Mouse (Mus musculus) intestine, embryonic 14.5 days (tissue): ENCODE data around the gene Mnt. TPM values are rescaled to one million over a fixed set of nuclear protein-coding genes. Genes with fewer than 3 reads are reported as not detected.

Experiments
- ATAC-seq: fragments of 200-750 bp; cut with Nextera tagmentation; replicated peaks from 2 replicates; pipeline ENCODE4 v1.8.0; 2017; ENCODE audit warnings: low read depth, moderate number of reproducible peaks, moderate TSS enrichment, moderate library complexity; ENCODE audit not compliant: low FRiP score, low TSS enrichment
- DNase-seq: peaks from one replicate; pipeline ENCODE4 v3.0.0-alpha.2; 2018; ENCODE audit warnings: low spot score
- H3K27ac ChIP-seq: fragments of 300-500 bp; sonication (generic); 2 replicates; pipeline ENCODE4 v1.5.1; 2014; ENCODE audit warnings: low read depth, mild to moderate bottlenecking, control low read depth
- H3K27me3 ChIP-seq: fragments of 300-500 bp; sonication (generic); replicated peaks from 2 replicates; pipeline ENCODE4 v1.6.1; 2014; ENCODE audit warnings: low read length, control low read depth; ENCODE audit not compliant: control insufficient read depth, insufficient read depth
- H3K36me3 ChIP-seq: fragments of 300-500 bp; sonication (generic); 2 replicates; pipeline ENCODE4 v1.6.1; 2014; ENCODE audit warnings: low read length, control low read depth; ENCODE audit not compliant: control insufficient read depth, insufficient read depth
- H3K4me1 ChIP-seq: fragments of 300-500 bp; sonication (generic); replicated peaks from 2 replicates; pipeline ENCODE4 v1.6.1; 2014; ENCODE audit warnings: low read length, control low read depth, mixed read lengths; ENCODE audit not compliant: control insufficient read depth, insufficient read depth
- H3K4me2 ChIP-seq: fragments of 300-500 bp; sonication (generic); 2 replicates; pipeline ENCODE4 v1.6.1; 2014; ENCODE audit warnings: low read length
- H3K4me3 ChIP-seq: fragments of 300-500 bp; sonication (generic); 2 replicates; pipeline ENCODE4 v1.5.1; 2014; ENCODE audit warnings: low read depth, low read length, control low read depth, mixed read lengths
- H3K9ac ChIP-seq: fragments of 300-500 bp; sonication (generic); 2 replicates; pipeline ENCODE4 v1.6.1; 2014; ENCODE audit warnings: mild to moderate bottlenecking, low read length
- H3K9me3 ChIP-seq: fragments of 300-500 bp; sonication (generic); 2 replicates; pipeline ENCODE4 v1.6.1; 2016; ENCODE audit warnings: low read length, control low read depth; ENCODE audit not compliant: control insufficient read depth
- WGBS: fragments of 180-500 bp; shearing (Covaris S2); extraction: QIAGEN DNeasy Blood & Tissue Kit; methylation state at CpG from one replicate; pipeline ENCODE4 v1.1.7; 2014; 5-methylcytosine and 5-hydroxymethylcytosine counted together
- polyA plus RNA-seq: library from polyadenylated mRNA; unstranded; fragments of >200 nt; fragmentation: Nextera tagmentation; extraction: Ambion mirVana; gene quantifications from 2 replicates; pipeline ENCODE4 v1.2.1, GENCODE M21; 2014

The Mnt gene
- polyA plus RNA-seq, 1 experiment from 2014 or later: 5.5 TPM

DNA sequence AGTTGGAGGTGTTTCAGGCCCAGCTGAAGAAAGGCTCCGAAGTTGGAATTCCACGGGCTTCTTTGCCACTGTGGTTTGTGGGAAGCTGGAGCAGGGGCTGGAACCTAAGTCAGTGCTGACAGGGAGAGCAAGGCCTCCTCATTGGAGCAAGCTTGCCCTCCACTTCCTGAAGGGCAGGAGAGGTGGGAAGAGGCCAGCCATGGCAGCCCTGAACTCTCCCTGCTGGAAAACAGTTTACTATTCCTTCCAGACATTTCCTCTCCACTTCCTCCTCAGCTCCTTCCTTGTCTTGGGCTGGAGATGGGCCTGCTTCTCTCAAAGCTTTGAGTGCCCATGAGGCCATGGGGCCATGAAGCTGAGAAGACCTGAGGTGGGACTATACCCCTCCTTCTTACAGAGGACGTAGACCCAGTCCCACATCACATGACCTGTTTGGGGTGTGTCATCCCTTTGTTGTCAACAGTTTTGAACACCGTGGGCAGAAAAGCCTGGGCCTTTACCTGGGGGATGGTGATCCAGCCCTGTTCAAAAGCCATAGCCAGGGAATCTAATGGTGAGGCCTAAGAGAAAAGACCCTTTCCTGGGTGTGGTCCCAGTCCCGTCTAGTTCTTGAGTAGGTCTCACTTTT is 4.0 kb downstream of the Mnt start:
- H3K9me3 ChIP-seq: no peaks in the 10 kb centered on the region
- H3K4me2 ChIP-seq: no peak overlapping the region
- peak overlapping the region; percentile 8; the same call in 1 of the 2 replicates for H3K27ac ChIP-seq
- H3K4me1 ChIP-seq: peaks cover 23% of the 10 kb centered on the region
- WGBS: 49% methylated on average over 5 of the region's 5 CpGs
- ATAC-seq (no peak), DNase-seq (no peak)
- no peak overlapping the region for H3K9ac ChIP-seq
- no peaks in the 10 kb centered on the region for H3K36me3 ChIP-seq
- no peaks in the 10 kb centered on the region for H3K27me3 ChIP-seq
- H3K4me3 ChIP-seq: no peak overlapping the region

DNA sequence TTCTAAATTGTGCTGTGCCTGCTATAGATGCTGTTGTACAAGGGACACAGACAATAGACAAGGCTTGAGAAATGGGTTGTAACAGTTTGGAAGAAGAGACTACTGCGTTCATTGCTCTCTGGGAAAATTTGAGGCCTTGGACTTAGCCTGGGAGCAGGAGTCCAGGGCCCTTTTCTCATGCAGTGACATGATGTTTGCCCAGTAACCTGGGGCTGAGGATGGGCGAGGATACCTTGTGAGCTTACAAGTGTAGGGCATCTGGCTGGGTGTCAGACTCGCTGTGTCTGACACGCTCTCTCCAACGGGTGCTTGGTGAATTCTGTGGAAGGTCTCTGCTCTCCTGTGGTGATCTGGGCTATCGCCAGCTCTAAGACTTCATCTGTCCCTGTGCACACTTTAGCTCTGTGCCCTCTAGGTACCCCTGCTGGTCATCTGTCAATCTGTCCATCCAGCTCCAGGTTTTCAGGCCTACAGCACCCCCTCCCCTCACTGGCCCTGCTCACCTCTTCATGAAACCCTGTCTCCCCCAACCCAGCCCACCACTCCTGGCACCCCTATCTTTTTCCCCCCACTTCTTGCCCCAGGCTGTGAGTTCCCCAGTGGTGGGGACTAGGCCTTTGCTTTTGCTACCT is 5.0 kb downstream of the Mnt start:
- no peak overlapping the region for H3K4me3 ChIP-seq
- H3K27me3 ChIP-seq: no peaks in the 10 kb centered on the region
- ATAC-seq: no peak
- no peak for DNase-seq
- WGBS: 79% methylated on average over 6 of the region's 6 CpGs
- no peak overlapping the region for H3K9ac ChIP-seq
- H3K9me3 ChIP-seq: no peaks in the 10 kb centered on the region
- no peak overlapping the region for H3K4me2 ChIP-seq
- peaks cover 23% of the 10 kb centered on the region for H3K4me1 ChIP-seq
- no peaks in the 10 kb centered on the region for H3K36me3 ChIP-seq
- no peak overlapping the region for H3K27ac ChIP-seq

DNA sequence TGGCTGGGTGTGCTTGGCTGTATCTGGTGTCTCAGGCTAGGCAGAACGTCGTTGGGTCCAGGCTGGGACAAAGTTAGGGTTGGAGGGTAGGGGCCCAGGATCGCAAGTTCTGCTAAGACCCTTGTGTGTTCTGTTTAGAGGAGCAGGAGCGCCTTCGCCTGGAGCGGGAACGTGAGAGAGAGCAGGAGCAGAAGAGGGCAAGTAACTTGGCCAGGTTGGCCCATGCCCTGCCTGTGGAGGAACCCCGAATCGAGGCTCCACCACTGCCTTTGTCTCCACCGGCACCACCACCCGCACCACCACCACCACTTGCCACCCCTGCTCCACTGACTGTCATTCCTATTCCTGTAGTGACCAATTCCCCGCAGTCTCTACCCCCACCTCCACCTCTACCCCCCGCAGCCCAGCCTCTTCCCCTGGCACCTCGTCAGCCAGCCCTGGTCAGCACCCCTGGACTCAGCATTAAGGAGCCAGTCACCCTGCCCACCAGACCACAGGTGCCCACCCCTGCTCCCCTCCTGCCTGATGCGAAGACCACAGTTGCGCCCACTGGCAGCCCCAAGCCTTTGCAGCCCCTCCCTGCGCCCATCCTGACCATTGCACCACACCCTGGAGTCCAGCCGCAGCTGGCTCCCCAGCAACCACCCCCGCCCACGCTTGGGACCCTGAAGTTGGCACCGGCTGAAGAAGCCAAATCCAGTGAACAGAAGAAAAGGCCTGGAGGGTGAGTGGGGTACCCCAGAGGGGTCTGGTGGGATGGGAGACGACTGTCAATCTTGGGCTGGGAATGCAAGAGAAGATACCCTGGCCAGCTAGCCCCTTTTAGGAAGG is 5.7 kb downstream of the Mnt start:
- Histone ChIP-seq H3K9ac (no peak overlapping the region), H3K4me2 (no peak overlapping the region), H3K9me3 (no peaks in the 10 kb centered on the region), H3K4me3 (no peak overlapping the region), H3K4me1 (peaks cover 23% of the 10 kb centered on the region), H3K27ac (no peak overlapping the region), H3K27me3 (no peaks in the 10 kb centered on the region), H3K36me3 (no peaks in the 10 kb centered on the region)
- ATAC-seq: no peak
- DNase-seq: no peak
- 93% methylated on average over 22 of the region's 22 CpGs for WGBS

DNA sequence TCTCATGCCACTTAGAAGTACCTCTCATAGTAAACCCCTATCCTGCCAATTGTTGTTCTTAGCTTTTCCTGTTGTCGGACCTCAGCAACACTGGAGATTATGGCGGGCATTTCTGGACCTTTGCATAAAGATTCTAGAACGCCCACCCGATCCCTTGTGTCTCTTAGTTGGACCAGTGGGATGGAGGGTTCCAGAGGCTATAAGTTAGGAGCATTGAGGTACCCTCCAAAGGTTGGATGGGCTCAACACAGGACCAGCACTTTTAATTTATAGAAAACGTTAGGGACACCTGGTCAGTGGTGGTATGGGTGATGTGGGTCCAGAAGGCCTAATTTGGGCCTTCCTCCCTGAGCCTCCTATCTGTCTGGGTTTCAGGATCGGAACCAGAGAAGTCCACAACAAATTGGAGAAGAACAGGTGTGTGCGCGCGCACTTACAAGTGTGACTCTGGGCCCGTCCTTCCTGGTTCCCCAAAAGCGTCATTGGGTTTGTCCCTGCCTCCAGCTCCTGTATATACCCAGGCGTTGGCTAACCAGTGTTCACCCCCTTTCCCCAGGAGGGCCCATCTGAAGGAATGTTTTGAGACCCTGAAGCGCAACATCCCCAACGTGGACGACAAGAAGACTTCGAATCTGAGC is 6.5 kb downstream of the Mnt start:
- WGBS: 47% methylated on average over 16 of the region's 16 CpGs
- peak overlapping the region; percentile 54 for H3K4me3 ChIP-seq
- 0 out of 2 replicates have a peak overlapping the region, but pooled peaks have one; percentile 17 for H3K9ac ChIP-seq
- DNase-seq (no peak), ATAC-seq (no peak; the same call in 1 of the 2 replicates)
- no peaks in the 10 kb centered on the region for H3K9me3 ChIP-seq
- H3K27ac ChIP-seq: peak overlapping the region; percentile 94
- peaks cover 23% of the 10 kb centered on the region for H3K4me1 ChIP-seq
- H3K27me3 ChIP-seq: no peaks in the 10 kb centered on the region
- H3K4me2 ChIP-seq: peak overlapping the region; percentile 93
- peaks cover 2% of the 10 kb centered on the region; the same call in 1 of the 2 replicates for H3K36me3 ChIP-seq

DNA sequence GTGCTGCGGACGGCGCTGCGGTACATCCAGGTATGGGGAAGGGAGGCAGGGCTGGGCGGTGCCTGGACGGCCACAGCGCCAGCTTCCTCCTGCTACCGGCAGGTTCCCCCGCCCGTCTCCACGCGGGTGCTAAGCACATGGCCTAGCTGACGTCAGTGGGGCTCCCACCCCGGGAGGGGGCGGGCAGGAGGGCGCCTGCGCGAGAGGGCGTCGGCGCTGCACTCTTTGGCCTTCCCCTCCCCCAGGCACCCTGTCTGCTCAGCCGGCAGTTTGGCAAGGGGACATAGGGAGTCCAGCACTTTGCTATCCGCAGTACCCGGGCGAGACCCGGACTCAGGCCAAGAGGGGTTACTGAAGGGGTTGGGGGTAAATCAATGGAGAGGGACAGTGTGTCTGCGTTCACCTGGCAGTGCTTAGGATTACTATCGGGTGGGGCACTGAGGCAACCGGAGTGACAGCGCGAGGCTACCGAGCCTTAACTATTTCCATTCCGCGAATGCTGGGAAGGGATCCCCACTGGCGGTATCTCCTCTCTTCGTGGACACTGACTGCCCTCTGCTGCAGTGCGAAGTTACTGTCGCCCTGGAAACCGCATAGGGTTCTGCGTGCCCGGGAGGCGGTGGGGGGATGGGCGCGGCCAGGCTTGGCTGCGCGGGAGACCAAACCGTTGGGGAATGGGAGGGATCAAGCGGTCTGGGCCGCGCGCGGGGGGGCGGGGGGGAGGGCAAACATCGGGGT is 7.1 kb downstream of the Mnt start:
- Histone ChIP-seq H3K4me3 (peak overlapping the region; percentile 54), H3K4me2 (peak overlapping the region; percentile 93), H3K9ac (peak overlapping the region; percentile 51), H3K27me3 (no peaks in the 10 kb centered on the region), H3K36me3 (peaks cover 8% of the 10 kb centered on the region), H3K4me1 (peaks cover 22% of the 10 kb centered on the region), H3K27ac (peak overlapping the region; percentile 94), H3K9me3 (no peaks in the 10 kb centered on the region)
- WGBS: under 1% methylated on average over 51 of the region's 54 CpGs
- peak; percentile 95 for DNase-seq
- peak; percentile 77 for ATAC-seq

DNA sequence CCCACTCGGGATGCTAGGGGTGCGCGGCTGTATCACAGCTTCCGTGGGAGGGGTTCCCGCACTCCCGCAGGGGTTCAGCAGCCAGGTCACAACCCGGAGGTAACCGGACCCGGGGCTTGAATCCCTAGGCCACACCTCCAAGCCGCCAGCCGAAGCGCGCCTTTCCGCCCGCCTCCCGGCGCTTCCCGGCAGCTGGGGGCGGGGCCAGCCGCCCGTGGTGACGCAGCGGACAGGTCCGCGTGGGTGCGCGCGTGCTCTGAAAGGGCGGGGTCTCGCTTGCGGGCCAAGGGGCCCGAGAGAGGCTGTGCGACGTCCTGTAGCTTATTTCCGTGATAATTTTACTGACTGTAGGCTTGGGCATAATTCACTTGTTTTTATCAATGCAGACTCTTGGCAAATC is 7.7 kb downstream of the Mnt start:
- H3K36me3 ChIP-seq: peaks cover 10% of the 10 kb centered on the region
- H3K9me3 ChIP-seq: no peaks in the 10 kb centered on the region
- ATAC-seq: peak; percentile 74
- peak; percentile 95 for DNase-seq
- peak overlapping the region; percentile 51 for H3K9ac ChIP-seq
- H3K4me2 ChIP-seq: peak overlapping the region; percentile 93
- peak overlapping the region; percentile 94 for H3K27ac ChIP-seq
- WGBS: under 1% methylated on average over 34 of the region's 35 CpGs
- H3K4me3 ChIP-seq: peak overlapping the region; percentile 54
- H3K4me1 ChIP-seq: peaks cover 16% of the 10 kb centered on the region
- H3K27me3 ChIP-seq: no peaks in the 10 kb centered on the region

DNA sequence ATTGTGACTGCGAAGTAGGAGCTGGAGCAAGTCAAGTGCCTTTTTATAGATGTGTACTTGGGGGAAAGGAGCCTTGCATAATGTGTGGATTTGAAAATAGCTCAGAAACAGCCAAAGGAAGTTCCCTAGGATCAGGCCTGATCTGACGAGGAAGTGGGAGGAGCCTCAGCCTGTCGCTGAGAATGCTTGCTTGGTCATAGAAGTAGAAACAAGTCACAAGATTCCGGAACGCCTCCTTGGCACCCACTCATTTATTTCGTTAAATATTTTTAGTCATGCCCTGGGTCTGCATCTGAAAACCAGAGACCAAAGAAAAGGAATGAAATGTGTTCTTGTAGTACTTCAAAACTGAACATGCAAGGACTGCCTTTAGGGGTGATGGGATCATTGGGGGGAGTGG is 8.3 kb downstream of the Mnt start:
- Histone ChIP-seq H3K4me1 (peaks cover 12% of the 10 kb centered on the region), H3K36me3 (peaks cover 10% of the 10 kb centered on the region), H3K4me3 (peak overlapping the region; percentile 54), H3K9me3 (no peaks in the 10 kb centered on the region), H3K27me3 (no peaks in the 10 kb centered on the region), H3K27ac (peak overlapping the region; percentile 94), H3K4me2 (peak overlapping the region; percentile 93), H3K9ac (0 out of 2 replicates have a peak overlapping the region, but pooled peaks have one; percentile 51)
- ATAC-seq (no peak), DNase-seq (no peak)
- WGBS: 36% methylated on average over 6 of the region's 6 CpGs
